Mouse (Mus musculus) myocyte (in vitro differentiated cells): Measurements from ENCODE around the gene Fam78a.

Experiments
- CEBPB ChIP-seq: IDR thresholded peaks from 2 replicates; pipeline ENCODE4 v1.6.1; 2011; ENCODE audit warnings: mild to moderate bottlenecking, moderate library complexity; ENCODE audit not compliant: poor library complexity, insufficient read depth, severe bottlenecking
- E2F4 ChIP-seq: IDR thresholded peaks from one replicate; pipeline ENCODE4 v1.6.1; 2011; ENCODE audit warnings: mild to moderate bottlenecking, control low read depth, moderate library complexity; ENCODE audit not compliant: insufficient read depth
- MAX ChIP-seq: IDR thresholded peaks from one replicate; pipeline ENCODE4 v1.6.1; 2011; ENCODE audit warnings: low read depth, mild to moderate bottlenecking, control low read depth
- MYOG ChIP-seq, 3 experiments: IDR thresholded peaks; one replicate each; pipeline ENCODE4 v1.6.1; 2011; ENCODE audit warnings: control low read depth in 2 of 3, low read depth in 2 of 3, mild to moderate bottlenecking in 2 of 3; ENCODE audit not compliant: insufficient read length in 2 of 3, control insufficient read depth in 1 of 3, insufficient read depth in 1 of 3
- POLR2A ChIP-seq: IDR thresholded peaks from one replicate; pipeline ENCODE4 v1.6.1; 2011; ENCODE audit warnings: low read depth, mild to moderate bottlenecking, control low read depth, moderate library complexity; ENCODE audit not compliant: insufficient read length
- POLR2AphosphoS2 ChIP-seq: IDR thresholded peaks from one replicate; pipeline ENCODE4 v1.6.1; 2011; ENCODE audit warnings: low read depth, control low read depth; ENCODE audit not compliant: insufficient read length
- REST ChIP-seq: IDR thresholded peaks from one replicate; pipeline ENCODE4 v1.6.1; 2011; ENCODE audit warnings: mild to moderate bottlenecking, control low read depth, moderate library complexity; ENCODE audit not compliant: insufficient read depth, insufficient read length
- SRF ChIP-seq: IDR thresholded peaks from one replicate; pipeline ENCODE4 v1.6.1; 2011; ENCODE audit warnings: low read depth; ENCODE audit not compliant: control insufficient read depth, insufficient read length
- USF1 ChIP-seq: IDR thresholded peaks from one replicate; pipeline ENCODE4 v1.6.1; 2011; ENCODE audit warnings: low read depth, mild to moderate bottlenecking, control low read depth, moderate library complexity

DNA sequence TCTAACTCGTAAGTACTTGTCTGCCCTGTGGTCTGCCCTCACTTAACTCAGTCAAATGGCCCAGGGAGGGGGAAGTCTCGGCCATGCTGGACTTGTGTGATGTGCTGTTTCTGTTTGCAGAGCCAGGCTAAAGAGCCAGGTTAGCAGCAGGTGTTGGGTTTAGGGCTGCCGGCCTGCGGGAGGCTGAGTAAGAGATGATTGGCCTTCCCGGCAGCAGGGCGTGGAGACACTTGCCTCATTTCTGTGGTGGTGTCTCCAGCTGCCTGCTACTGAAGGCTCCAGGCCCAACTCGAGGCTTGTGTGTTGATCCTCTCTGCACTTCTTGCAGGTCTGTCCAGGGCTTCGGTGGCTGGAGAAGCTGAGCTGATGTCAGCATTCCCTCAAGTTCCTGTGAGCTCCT is 32.9 kb downstream of the Fam78a start:
- TF ChIP-seq POLR2A (no peak), USF1 (no peak), E2F4 (no peak), MAX (no peak), CEBPB (no peak), REST (no peak), POLR2AphosphoS2 (peak; percentile 21), MYOG (IDR thresholded peaks at IDR 0.05; ENCODE audit: control insufficient read depth in 1 of 3, insufficient read depth in 1 of 3, insufficient read length in 2 of 3, low read depth in 2 of 3) (peak in 1 of 3 experiments; percentile 84), SRF (no peak)
